Mouse (Mus musculus) 3T3-L1 (cell line): ENCODE results near the gene Zfp367.

Source experiments
- DNase-seq: peaks from one replicate; pipeline ENCODE4 v3.0.0-alpha.2; 2015; ENCODE audit warnings: low read depth, low spot score

Gene Zfp367

DNA sequence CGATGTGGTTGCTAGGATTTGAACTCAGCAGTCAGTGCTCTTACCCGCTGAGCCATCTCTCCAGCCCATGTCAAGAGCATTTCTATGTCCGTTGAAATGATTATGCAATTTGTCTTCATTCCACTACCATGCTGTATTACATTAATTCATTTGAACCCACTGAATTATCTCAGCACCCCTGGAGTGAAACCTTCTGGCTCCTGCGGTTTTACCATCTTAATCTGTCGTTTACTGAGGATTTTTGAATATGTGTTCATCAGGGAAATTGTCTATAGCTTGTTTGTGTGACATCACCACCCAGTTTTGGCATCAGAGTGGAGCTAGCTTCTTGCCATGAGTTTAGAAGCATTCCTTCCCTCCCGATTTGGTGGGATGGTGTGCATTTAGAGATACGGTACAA, 62.0 kb downstream of the Zfp367 start:
- no peak for DNase-seq

GRCm38 (mm10) chr13:64090278-64090677, 62.7 kb downstream of the Zfp367 start:
- DNase-seq = no peak

DNA sequence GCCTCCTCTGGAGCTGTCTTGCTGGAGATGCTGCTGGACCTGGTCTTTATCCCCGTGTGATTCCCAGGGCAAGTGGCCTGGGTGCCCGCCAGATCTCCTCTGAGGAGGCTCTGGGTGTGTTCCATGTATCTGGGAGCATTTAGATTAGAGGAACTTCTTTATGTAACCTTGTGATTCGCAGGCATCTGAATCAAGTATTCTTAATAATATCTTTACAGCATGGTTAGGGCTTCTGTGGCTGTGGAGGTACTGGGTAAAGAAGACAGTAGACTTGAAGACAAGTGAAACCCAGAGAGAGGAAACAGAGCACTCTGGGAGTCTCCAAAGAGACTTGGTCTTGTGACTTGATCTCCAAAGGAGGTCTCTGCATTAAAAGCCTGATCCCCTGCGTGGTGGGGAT, 63.9 kb downstream of the Zfp367 start, which contains the start of gene Hsd17b3:
Gene Hsd17b3 (minus strand): TSS at position 101 of the 400 bp plus-strand sequence.
- DNase-seq = no peak

GRCm38 (mm10) chr13:64088057-64088456, 64.9 kb downstream of the Zfp367 start:
- no peak for DNase-seq

GRCm38 (mm10) chr13:64086036-64086435, 67.0 kb downstream of the Zfp367 start:
- no peak for DNase-seq

DNA sequence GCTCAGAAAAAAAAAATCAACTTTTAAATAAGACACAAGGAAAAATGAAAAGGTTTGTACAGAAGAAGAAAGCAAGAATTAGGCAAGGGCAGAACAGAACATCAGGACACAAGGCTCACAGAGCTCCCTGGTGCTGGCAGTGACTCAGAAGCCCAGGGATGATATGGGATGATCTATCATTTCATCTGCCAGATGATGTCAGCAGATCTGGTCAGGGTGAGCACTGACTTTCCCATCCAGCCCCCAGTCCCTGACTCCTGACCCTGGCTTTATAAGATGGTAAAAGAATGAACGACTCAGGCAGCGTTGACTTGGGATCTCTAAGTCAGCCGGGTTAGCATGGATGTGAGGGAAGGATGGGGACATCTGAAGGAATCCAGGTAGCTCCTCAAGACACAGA, 69.7 kb downstream of the Zfp367 start:
- no peak for DNase-seq
